Mouse (Mus musculus) lung, embryonic 15.5 days (tissue): Measurements from ENCODE around the gene Gm17720. TPM values are rescaled to one million over a fixed set of nuclear protein-coding genes. Genes with fewer than 3 reads are reported as not detected.

ENCODE experiments used
- ATAC-seq: fragments of 200-750 bp; cut with Nextera tagmentation; 2 replicates; pipeline ENCODE4 v1.8.0; 2017; ENCODE audit warnings: moderate number of reproducible peaks, borderline replicate concordance; ENCODE audit not compliant: low FRiP score, low TSS enrichment; ENCODE audit errors: extremely low read depth
- H3K27ac ChIP-seq: fragments of 300-500 bp; sonication (generic); 2 replicates; pipeline ENCODE4 v1.5.1; 2015; ENCODE audit warnings: moderate library complexity, mild to moderate bottlenecking, inconsistent platforms
- H3K27me3 ChIP-seq: fragments of 300-500 bp; sonication (generic); 2 replicates; pipeline ENCODE4 v1.6.1; 2015; ENCODE audit warnings: inconsistent platforms
- H3K36me3 ChIP-seq: fragments of 300-500 bp; sonication (generic); 2 replicates; pipeline ENCODE4 v1.6.1; 2015; ENCODE audit warnings: inconsistent platforms
- H3K4me1 ChIP-seq: fragments of 300-500 bp; sonication (generic); 2 replicates; pipeline ENCODE4 v1.6.1; 2015; ENCODE audit warnings: inconsistent platforms
- H3K4me2 ChIP-seq: fragments of 300-500 bp; sonication (generic); 2 replicates; pipeline ENCODE4 v1.6.1; 2015; ENCODE audit warnings: inconsistent platforms, mild to moderate bottlenecking, moderate library complexity
- H3K4me3 ChIP-seq: fragments of 300-500 bp; sonication (generic); 2 replicates; pipeline ENCODE4 v1.5.1; 2015; ENCODE audit warnings: mild to moderate bottlenecking, inconsistent platforms
- H3K9ac ChIP-seq: fragments of 300-500 bp; sonication (generic); 2 replicates; pipeline ENCODE4 v1.6.1; 2015; ENCODE audit warnings: inconsistent platforms
- H3K9me3 ChIP-seq: fragments of 300-500 bp; sonication (generic); 2 replicates; pipeline ENCODE4 v1.6.1; 2016; ENCODE audit warnings: inconsistent platforms
- WGBS: fragments of 180-500 bp; shearing (Covaris S2); methylation state at CpG from one replicate; pipeline ENCODE4 v1.1.7; 2015; 5-methylcytosine and 5-hydroxymethylcytosine counted together
- polyA plus RNA-seq: library from polyadenylated mRNA; unstranded; fragments of >200 nt; fragmentation: Nextera tagmentation; extraction: Ambion mirVana; gene quantifications from 2 replicates; pipeline ENCODE4 v1.2.1, GENCODE M21; 2015

Gene Gm17720
- polyA plus RNA-seq, 1 experiment from 2014 or later: not detected

- ATAC-seq: peak; percentile 85
Observed at GRCm38 (mm10) chr8:110079282-110080221, 23.0 kb downstream of the Gm17720 start, which contains the start of gene Zfp612. TSS of gene Zfp612 (plus strand) at chr8:110079746.

GRCm38 (mm10) chr8:110074496-110074895 is 28.1 kb downstream of the Gm17720 start:
- H3K4me3 ChIP-seq: no peak overlapping the region
- H3K4me1 ChIP-seq: 0 out of 2 replicates have a peak, but pooled peaks cover under 1% of the 10 kb centered on the region
- no peaks in the 10 kb centered on the region for H3K36me3 ChIP-seq
- no peak overlapping the region for H3K9ac ChIP-seq
- no peak for ATAC-seq
- WGBS: 79% methylated on average over 8 of the region's 8 CpGs
- no peak overlapping the region for H3K27ac ChIP-seq
- 0 out of 2 replicates have a peak, but pooled peaks cover 3% of the 10 kb centered on the region for H3K27me3 ChIP-seq
- H3K4me2 ChIP-seq: no peak overlapping the region
- no peaks in the 10 kb centered on the region for H3K9me3 ChIP-seq

More at GRCm38 (mm10) chr8:110079282-110080221, 23.0 kb downstream of the Gm17720 start, which contains the start of gene Zfp612:
- no peak within 1 kb of the TSS for H3K27ac ChIP-seq
- 6% methylated on average over 48 of the region's 54 CpGs for WGBS
- peak within 1 kb of the TSS; percentile 59 for H3K9ac ChIP-seq
- H3K36me3 ChIP-seq: no peaks in the 10 kb centered on the region
- H3K4me1 ChIP-seq: 0 out of 2 replicates have a peak, but pooled peaks cover 8% of the 10 kb centered on the region
- H3K27me3 ChIP-seq: no peaks in the 10 kb centered on the region
- no peaks in the 10 kb centered on the region for H3K9me3 ChIP-seq
- peak within 1 kb of the TSS; percentile 90 for H3K4me2 ChIP-seq
- peak within 1 kb of the TSS; percentile 59 for H3K4me3 ChIP-seq

GRCm38 (mm10) chr8:110071600-110071999 is 31.0 kb downstream of the Gm17720 start:
- Histone ChIP-seq H3K9me3 (no peaks in the 10 kb centered on the region), H3K4me1 (no peaks in the 10 kb centered on the region), H3K4me3 (no peak overlapping the region), H3K36me3 (no peaks in the 10 kb centered on the region), H3K4me2 (no peak overlapping the region), H3K27ac (no peak overlapping the region), H3K9ac (no peak overlapping the region), H3K27me3 (0 out of 2 replicates have a peak, but pooled peaks cover 3% of the 10 kb centered on the region)
- peak; percentile 31; the same call in 1 of the 2 replicates for ATAC-seq
- 14% methylated on average over 9 of the region's 9 CpGs for WGBS

GRCm38 (mm10) chr8:110069706-110070105 is 32.8 kb downstream of the Gm17720 start:
- H3K4me1 ChIP-seq: no peaks in the 10 kb centered on the region
- no peaks in the 10 kb centered on the region for H3K36me3 ChIP-seq
- H3K4me3 ChIP-seq: no peak overlapping the region
- H3K4me2 ChIP-seq: no peak overlapping the region
- H3K9ac ChIP-seq: no peak overlapping the region
- WGBS: 88% methylated on average over 4 of the region's 4 CpGs
- H3K9me3 ChIP-seq: no peaks in the 10 kb centered on the region
- H3K27me3 ChIP-seq: 0 out of 2 replicates have a peak, but pooled peaks cover 3% of the 10 kb centered on the region
- H3K27ac ChIP-seq: no peak overlapping the region
- no peak for ATAC-seq

- 88% methylated on average over 4 of the region's 4 CpGs for WGBS
- H3K4me3 ChIP-seq: no peak overlapping the region
Observed at GRCm38 (mm10) chr8:110065676-110066075, 36.9 kb downstream of the Gm17720 start.

GRCm38 (mm10) chr8:110064606-110065365 is 37.8 kb downstream of the Gm17720 start:
- no peak overlapping the region for H3K27ac ChIP-seq
- 88% methylated on average over 18 of the region's 18 CpGs for WGBS
- no peaks in the 10 kb centered on the region for H3K4me1 ChIP-seq
- H3K4me2 ChIP-seq: no peak overlapping the region
- no peak overlapping the region for H3K9ac ChIP-seq
- ATAC-seq: no peak
- no peaks in the 10 kb centered on the region for H3K27me3 ChIP-seq
- H3K36me3 ChIP-seq: no peaks in the 10 kb centered on the region
- H3K9me3 ChIP-seq: no peaks in the 10 kb centered on the region
- H3K4me3 ChIP-seq: no peak overlapping the region

More at GRCm38 (mm10) chr8:110065676-110066075, 36.9 kb downstream of the Gm17720 start:
- H3K36me3 ChIP-seq: no peaks in the 10 kb centered on the region
- no peaks in the 10 kb centered on the region for H3K9me3 ChIP-seq
- no peak overlapping the region for H3K9ac ChIP-seq
- ATAC-seq: no peak
- no peak overlapping the region for H3K27ac ChIP-seq
- H3K4me2 ChIP-seq: no peak overlapping the region
- no peaks in the 10 kb centered on the region for H3K4me1 ChIP-seq
- H3K27me3 ChIP-seq: no peaks in the 10 kb centered on the region

GRCm38 (mm10) chr8:110064161-110064560 is 38.4 kb downstream of the Gm17720 start:
- Histone ChIP-seq H3K27me3 (no peaks in the 10 kb centered on the region), H3K4me1 (no peaks in the 10 kb centered on the region), H3K27ac (no peak overlapping the region), H3K36me3 (no peaks in the 10 kb centered on the region), H3K9me3 (no peaks in the 10 kb centered on the region), H3K9ac (no peak overlapping the region), H3K4me3 (no peak overlapping the region), H3K4me2 (no peak overlapping the region)
- ATAC-seq: no peak
- 52% methylated on average over 9 of the region's 9 CpGs for WGBS

GRCm38 (mm10) chr8:110058207-110058606 is 44.3 kb downstream of the Gm17720 start:
- Histone ChIP-seq H3K4me1 (no peaks in the 10 kb centered on the region), H3K9ac (no peak overlapping the region), H3K9me3 (no peaks in the 10 kb centered on the region), H3K4me2 (no peak overlapping the region), H3K27ac (no peak overlapping the region), H3K27me3 (no peaks in the 10 kb centered on the region), H3K36me3 (no peaks in the 10 kb centered on the region), H3K4me3 (no peak overlapping the region)
- WGBS: 53% methylated on average over 8 of the region's 8 CpGs
- ATAC-seq: no peak

GRCm38 (mm10) chr8:110051208-110051607 is 51.3 kb downstream of the Gm17720 start:
- H3K9ac ChIP-seq: no peak overlapping the region
- H3K9me3 ChIP-seq: no peaks in the 10 kb centered on the region
- no peak for ATAC-seq
- H3K27ac ChIP-seq: no peak overlapping the region
- H3K27me3 ChIP-seq: no peaks in the 10 kb centered on the region
- no peak overlapping the region for H3K4me2 ChIP-seq
- WGBS: 62% methylated on average over 6 of the region's 6 CpGs
- no peak overlapping the region for H3K4me3 ChIP-seq
- no peaks in the 10 kb centered on the region for H3K4me1 ChIP-seq
- H3K36me3 ChIP-seq: no peaks in the 10 kb centered on the region

GRCm38 (mm10) chr8:110040509-110040908 is 62.0 kb downstream of the Gm17720 start:
- Histone ChIP-seq H3K27ac (no peak overlapping the region), H3K4me1 (no peaks in the 10 kb centered on the region), H3K36me3 (no peaks in the 10 kb centered on the region), H3K9me3 (no peaks in the 10 kb centered on the region), H3K4me3 (no peak overlapping the region), H3K4me2 (no peak overlapping the region), H3K9ac (no peak overlapping the region), H3K27me3 (no peaks in the 10 kb centered on the region)
- no peak for ATAC-seq
- 67% methylated on average over 4 of the region's 4 CpGs for WGBS

GRCm38 (mm10) chr8:110039659-110040058 is 62.9 kb downstream of the Gm17720 start, which contains the start of gene Chst4:
TSS of gene Chst4 (minus strand) at chr8:110039740.
- H3K9ac ChIP-seq: no peak within 1 kb of the TSS

More at GRCm38 (mm10) chr8:110039659-110040058, 62.9 kb downstream of the Gm17720 start, which contains the start of gene Chst4:
- no peak within 1 kb of the TSS for H3K4me2 ChIP-seq
- ATAC-seq: no peak
- 60% methylated on average over 5 of the region's 5 CpGs for WGBS
- H3K4me1 ChIP-seq: no peaks in the 10 kb centered on the region
- H3K9me3 ChIP-seq: no peaks in the 10 kb centered on the region
- H3K27ac ChIP-seq: no peak within 1 kb of the TSS
- no peaks in the 10 kb centered on the region for H3K36me3 ChIP-seq
- no peak within 1 kb of the TSS for H3K4me3 ChIP-seq
- H3K27me3 ChIP-seq: no peaks in the 10 kb centered on the region
